In genomic region chr7:35163600-35163999, GRCm38 (mm10) we compare ENCODE assay signal across 15 mouse cellular contexts. TPM values are rescaled to one million over a fixed set of nuclear protein-coding genes. Genes with fewer than 3 reads are reported as not detected.
A peak's percentile ranks its signal among the peaks of the same experiment; 100 is the strongest.
DNase-seq lines count a peak whose midpoint lies in the region; ATAC-seq lines count a peak whose summit lies in the region.
"Had no signal": no experiment of that assay in that cellular context is flagged by ENCODE, and none has a peak within 500 bp of the region (broad histone marks: within the 10 kb centered on the region; RNA-seq: fewer than 3 reads in every experiment).

No protein-coding gene starts in this region.

- ATAC-seq in common myeloid progenitor, adult 5-6 weeks (replicated peaks; ENCODE audit: low read depth, poor library complexity, severe bottlenecking), result 0 out of 2 replicates have a peak, but pooled peaks have one; percentile 15
- ATAC-seq: activated CD4-positive, CD25-positive, alpha-beta regulatory T cell, adult 4 months; inflammation-experienced regulatory T-cells, adult 6 months had no signal

- intact Hi-C loops in gastrocnemius, postnatal 14 days (cut with DNase I; ENCODE audit: low total_unique reads), result no loop called here

- peak; percentile 57 for DNase-seq in gastrocnemius, postnatal 14 days
- DNase-seq in gastrocnemius, postnatal 4 days (ENCODE audit: low spot score in 2 of 2), result no peak
- peak; percentile 84 for DNase-seq in layer of hippocampus, adult 9-11 months
- DNase-seq in layer of hippocampus, adult 8-10 months (ENCODE audit: low spot score in 2 of 2), result no peak
- peak; percentile 87 for DNase-seq in Muller cell, postnatal 12 days (ENCODE audit: inconsistent ontology term)
- DNase-seq in spleen, postnatal 36 days (ENCODE audit: low spot score in 2 of 2), result no peak
- DNase-seq: cerebellum, adult 2 months; kidney, adult 9 months; kidney, postnatal 36 days; left cerebral cortex, postnatal 4 days; liver; thymus, postnatal 36 days had no signal

RNA-seq across cellular contexts. Expression of gene Slc7a10, which starts 22.6 kb away (rescaled TPM):
- 1 to 10 TPM in 1 of 2 experiments, under 1 TPM in 1; 0.84 to 1.3 TPM for total RNA-seq in gastrocnemius, postnatal 14 days (2021)
- total RNA-seq in gastrocnemius, postnatal 4 days (2021), result 10 to 100 TPM; 11.6 to 12.9 TPM
- total RNA-seq in layer of hippocampus, adult 8-10 months (2022), result 10 to 100 TPM; 34.9 to 45.2 (median 40.4) TPM
- not detected in 2 replicates for total RNA-seq in common myeloid progenitor, adult 5-6 weeks (2017)

RNA-seq across cellular contexts. Expression of gene Cebpa, which starts 44.5 kb away (rescaled TPM):
- 1 to 10 TPM; 3.9 to 4.1 TPM for total RNA-seq in gastrocnemius, postnatal 14 days (2021)
- 10 to 100 TPM; 10.9 to 19.6 TPM for total RNA-seq in gastrocnemius, postnatal 4 days (2021)
- 10 to 100 TPM; 15.4 to 55.7 (median 30.3) TPM for total RNA-seq in layer of hippocampus, adult 8-10 months (2022)
- total RNA-seq in common myeloid progenitor, adult 5-6 weeks (2017), result 14.3 and 19.7 TPM in 2 replicates

RNA-seq across cellular contexts. Expression of gene Lrp3, which starts 51.7 kb away (rescaled TPM):
- 1 to 10 TPM; 9.1 to 9.8 TPM for total RNA-seq in gastrocnemius, postnatal 14 days (2021)
- total RNA-seq in gastrocnemius, postnatal 4 days (2021), result 10 to 100 TPM; 14.2 to 15.6 TPM
- 10 to 100 TPM; 69.0 to 77.4 (median 72.4) TPM for total RNA-seq in layer of hippocampus, adult 8-10 months (2022)
- 0.14 TPM in 1 of 2 replicates, not detected in the other for total RNA-seq in common myeloid progenitor, adult 5-6 weeks (2017)

Comparison
In these comparisons a context has a peak if more than half of its experiments do, and no peak if none do; other contexts are left out.
1. DNase-seq: peak in gastrocnemius, postnatal 14 days (single experiment), layer of hippocampus, adult 9-11 months (single experiment) and Muller cell, postnatal 12 days (single experiment); none in gastrocnemius, postnatal 4 days (0 of 2), layer of hippocampus, adult 8-10 months (0 of 2) and spleen, postnatal 36 days (0 of 2).
2. RNA of gene Slc7a10, which starts 22.6 kb away (total RNA-seq): 34.9 to 45.2 TPM in layer of hippocampus, adult 8-10 months and 11.6 to 12.9 TPM in gastrocnemius, postnatal 4 days; 0.84 to 1.3 TPM in gastrocnemius, postnatal 14 days and not detected in common myeloid progenitor, adult 5-6 weeks; every median in the first group is over 4 times any median in the second.
3. RNA of gene Lrp3, which starts 51.7 kb away (total RNA-seq): 69.0 to 77.4 TPM in layer of hippocampus, adult 8-10 months; 14.2 to 15.6 TPM in gastrocnemius, postnatal 4 days, 9.1 to 9.8 TPM in gastrocnemius, postnatal 14 days and 0.14 TPM in common myeloid progenitor, adult 5-6 weeks; every median in the first group is over 4 times any median in the second.